Mouse (Mus musculus) sigmoid colon, adult 10 weeks (tissue): ENCODE data around the gene Mad2l2. TPM values are rescaled to one million over a fixed set of nuclear protein-coding genes. Genes with fewer than 3 reads are reported as not detected.

Experiments
- polyA plus RNA-seq: library from polyadenylated mRNA; stranded (reverse); fragments of 350-450 nt; fragmentation: Illumina TruSeq; extraction: RNeasy Lipid Tissue Mini Kit (QIAGEN cat#74804); gene quantifications from one replicate; pipeline ENCODE4 v1.2.3, GENCODE M21; 2014; ENCODE audit warnings: low read depth, low replicate concordance

Gene Mad2l2
- 1.2 TPM for polyA plus RNA-seq

GRCm38 (mm10) chr4:148130133-148130532, at the start of gene Mad2l2:
Mad2l2 (plus strand) TSS chr4:148130384.

GRCm38 (mm10) chr4:148087907-148088527, 42.2 kb upstream of the Mad2l2 start, which contains the start of gene Agtrap:
Agtrap (minus strand) TSS chr4:148088031.

GRCm38 (mm10) chr4:148130561-148131413, 603 bp downstream of the Mad2l2 start, which contains the start of gene Draxin:
Draxin (minus strand) TSS chr4:148130698.

GRCm38 (mm10) chr4:148151267-148152168, 21.3 kb downstream of the Mad2l2 start, which contains the start of gene Fbxo6:
Fbxo6 (minus strand) TSS chr4:148152140.

GRCm38 (mm10) chr4:148160436-148161390, 30.5 kb downstream of the Mad2l2 start, which contains the start of the genes Fbxo44 and Fbxo2:
Fbxo44 (minus strand) TSS chr4:148160482.
Fbxo2 (plus strand) TSS chr4:148160621.

Other genes starting within 250 kb of the Mad2l2 start
- 21.8 TPM for gene Mfn2, start 225.7 kb upstream of the Mad2l2 start, polyA plus RNA-seq
- 1.1 TPM for gene Plod1, start 193.6 kb upstream of the Mad2l2 start, polyA plus RNA-seq
- 16.7 TPM for gene 2510039O18Rik, start 189.5 kb upstream of the Mad2l2 start, polyA plus RNA-seq
- gene Nppb, start 144.6 kb upstream of the Mad2l2 start, polyA plus RNA-seq = not detected
- not detected for gene Nppa, start 129.7 kb upstream of the Mad2l2 start, polyA plus RNA-seq
- gene Clcn6, start 91.6 kb upstream of the Mad2l2 start, polyA plus RNA-seq = 2.4 TPM
- gene Mthfr, start 91.3 kb upstream of the Mad2l2 start, polyA plus RNA-seq = 2.0 TPM
- gene Agtrap, start 42.4 kb upstream of the Mad2l2 start, polyA plus RNA-seq = 11.2 TPM
- 0.16 TPM for gene Draxin, start 314 bp downstream of the Mad2l2 start, polyA plus RNA-seq
- 0.88 TPM for gene Fbxo6, start 21.8 kb downstream of the Mad2l2 start, polyA plus RNA-seq
- gene Fbxo44, start 30.1 kb downstream of the Mad2l2 start, polyA plus RNA-seq = 1.6 TPM
- not detected for gene Fbxo2, start 30.2 kb downstream of the Mad2l2 start, polyA plus RNA-seq
- gene Disp3, start 157.6 kb downstream of the Mad2l2 start, polyA plus RNA-seq = not detected